Mouse (Mus musculus): ENCODE results near the gene Cct3. TPM values are rescaled to one million over a fixed set of nuclear protein-coding genes. Genes with fewer than 3 reads are reported as not detected.
"Not testable (repeated sequence)": the region's sequence is repeated elsewhere in the genome, so short reads cannot be mapped to it uniquely, and the experiment has no call there.

The Cct3 gene
- 100 to 1,000 TPM; 166 to 184 (median 173) TPM for total RNA-seq (2022)

DNA sequence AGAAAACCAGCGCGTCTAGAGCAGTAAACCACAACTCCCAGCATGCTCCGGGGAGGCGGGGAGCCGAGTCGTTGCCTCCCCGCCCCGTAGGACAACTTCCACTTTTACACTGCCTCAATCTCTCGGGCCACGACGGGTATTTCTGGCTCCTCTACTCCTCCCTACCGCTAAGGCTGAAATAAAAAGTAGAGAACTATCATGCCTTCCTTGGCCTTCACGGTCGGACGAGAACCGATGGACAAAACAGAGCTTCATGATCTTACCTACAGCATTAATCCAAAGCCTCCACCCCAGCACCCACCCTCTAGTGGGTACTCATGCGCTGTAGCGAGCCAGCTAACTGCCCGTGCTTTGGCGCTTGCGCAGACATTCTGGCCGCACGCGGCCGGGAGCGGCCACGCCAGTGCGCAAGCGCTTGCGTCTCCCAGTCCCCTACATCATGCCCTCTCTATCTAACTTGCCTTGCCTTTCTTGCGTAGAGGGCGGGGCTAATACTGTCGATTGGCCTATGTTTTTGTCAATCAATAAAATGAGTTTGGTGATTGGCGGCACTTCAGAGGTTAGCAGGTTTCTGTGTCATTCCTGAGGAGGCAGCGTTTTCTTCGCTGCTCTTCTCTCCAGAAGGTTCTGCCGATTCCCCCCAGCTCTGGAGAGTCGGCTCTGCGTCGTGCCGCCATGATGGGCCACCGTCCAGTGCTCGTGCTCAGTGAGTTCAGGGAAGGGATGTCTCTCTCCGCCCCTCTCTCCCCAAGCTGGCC, at the start of gene Cct3, which contains the start of gene Tsacc:
Gene Cct3 (plus strand): TSS at position 556 of the 758 bp plus-strand sequence.
Gene Tsacc (minus strand): TSS at position 439 of the 758 bp plus-strand sequence.
- peak; percentile 87 to 98 for DNase-seq (ENCODE audit: low spot score in 2 of 2)

DNA sequence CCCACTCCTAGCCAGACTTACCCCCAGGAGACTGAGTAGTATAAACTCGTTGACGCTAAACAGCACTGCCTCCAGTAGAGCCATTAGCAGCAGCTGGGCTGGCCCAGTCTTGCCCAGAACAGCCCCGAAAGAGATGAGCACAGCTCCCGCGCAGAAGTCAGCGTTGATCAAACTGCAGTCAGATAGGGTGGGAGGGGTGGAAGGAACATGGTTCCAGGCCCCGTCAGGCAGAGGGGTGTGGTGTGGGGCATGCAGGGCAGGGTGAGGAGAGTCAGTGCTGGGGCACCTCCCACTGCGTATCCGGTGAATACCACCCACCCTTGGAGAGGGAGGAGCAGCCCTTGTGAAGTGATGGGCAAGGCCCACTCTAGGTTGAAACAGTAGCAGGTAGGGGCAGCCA, 49.2 kb upstream of the Cct3 start:
- no peak for DNase-seq (ENCODE audit: low spot score in 2 of 2)

DNA sequence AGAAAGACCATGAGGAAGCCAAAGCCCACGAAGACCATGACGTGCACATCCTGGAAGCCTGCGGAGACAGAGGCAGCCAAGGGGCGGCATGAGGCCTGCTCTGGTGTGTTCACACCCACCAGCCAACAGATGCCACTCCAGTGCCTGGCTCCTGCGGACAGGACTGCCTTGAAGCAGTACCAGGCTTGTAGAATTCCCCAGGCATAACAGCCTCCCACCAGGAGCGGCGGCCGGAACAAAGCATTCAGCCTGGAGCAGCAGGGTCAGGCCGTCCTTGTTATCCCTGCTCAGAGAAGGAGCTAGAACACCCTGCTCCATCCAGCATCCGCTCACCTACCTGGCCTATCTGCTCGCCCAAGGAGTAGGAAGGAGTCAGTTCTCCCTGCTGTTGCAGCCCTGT, 48.5 kb upstream of the Cct3 start:
- no peak for DNase-seq (ENCODE audit: low spot score in 2 of 2)

DNA sequence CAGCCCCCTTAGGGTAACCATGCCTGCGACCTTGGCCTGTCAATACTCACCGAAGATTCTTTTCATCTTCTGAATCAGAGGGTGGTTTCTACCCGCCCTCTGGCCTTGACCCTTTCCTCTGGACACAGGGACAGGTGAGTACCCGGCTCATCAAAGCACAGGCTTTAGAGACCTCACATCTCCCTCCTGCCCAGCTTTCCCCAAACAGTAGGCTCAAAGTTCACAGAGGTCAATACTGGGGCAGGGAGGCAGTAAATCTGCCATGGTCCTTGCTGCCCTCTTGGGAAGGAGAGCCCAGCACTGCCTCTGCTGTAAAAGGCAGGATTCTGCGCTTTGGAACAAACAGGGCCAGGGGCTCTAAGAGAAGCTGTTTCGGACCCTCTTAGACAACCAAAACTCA, 44.2 kb upstream of the Cct3 start:
- DNase-seq (ENCODE audit: low spot score in 2 of 2) = no peak

DNA sequence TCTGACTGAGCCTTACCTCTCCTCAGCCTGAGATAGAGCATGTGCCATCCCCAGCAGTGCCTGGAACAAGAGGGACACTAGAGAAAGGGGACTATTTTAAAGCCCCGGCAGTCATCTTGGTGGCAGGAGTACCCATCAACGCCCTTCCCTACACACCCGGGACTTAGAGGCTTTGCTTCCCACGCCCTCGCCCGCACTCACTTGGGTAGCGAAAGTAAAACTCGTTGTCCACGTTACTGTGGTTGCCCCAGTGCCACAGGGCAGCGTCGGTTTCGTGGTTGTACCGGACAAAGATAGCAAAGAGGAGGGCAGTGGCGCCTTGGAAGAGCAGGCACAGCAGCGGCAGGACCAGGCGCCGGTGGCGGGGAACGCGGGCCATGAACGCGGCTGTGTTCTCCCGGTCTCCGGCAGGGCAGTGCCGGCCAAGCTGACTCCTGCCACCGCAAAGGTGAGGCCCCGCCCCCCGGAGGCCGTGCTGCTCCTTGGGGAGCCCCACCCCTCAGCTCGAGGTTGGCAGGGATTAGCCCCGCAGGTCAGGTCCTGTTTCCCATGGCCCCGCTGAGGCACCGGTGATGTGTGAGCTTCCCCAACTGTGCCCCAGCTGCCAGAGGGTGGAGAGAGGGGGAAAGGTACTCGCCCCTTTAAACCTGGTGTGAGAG, 42.5 kb upstream of the Cct3 start, which contains the start of gene Rhbg:
Gene Rhbg (minus strand): TSS at position 442 of the 659 bp plus-strand sequence.
- DNase-seq (ENCODE audit: low spot score in 2 of 2) = no peak

DNA sequence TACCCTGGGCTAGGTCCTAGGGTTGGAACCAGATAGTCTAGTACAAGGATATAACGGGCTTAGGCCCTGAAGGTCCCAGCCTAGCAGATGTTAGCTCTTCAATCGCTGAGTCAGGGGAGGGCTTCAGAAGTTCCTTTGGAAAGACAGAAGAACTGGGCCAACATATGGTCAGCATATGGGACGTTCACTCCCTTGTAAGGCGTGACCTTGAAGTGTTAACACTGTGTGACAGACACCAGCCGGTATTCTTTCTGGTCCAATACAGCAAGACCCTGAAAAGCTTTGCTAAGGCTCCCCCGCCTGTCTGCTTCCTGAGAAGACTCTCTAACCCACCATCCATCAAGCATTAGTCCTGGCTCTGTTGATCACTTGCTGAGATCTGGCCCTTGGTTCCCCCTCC, 41.0 kb upstream of the Cct3 start:
- DNase-seq (ENCODE audit: low spot score in 2 of 2) = no peak

DNA sequence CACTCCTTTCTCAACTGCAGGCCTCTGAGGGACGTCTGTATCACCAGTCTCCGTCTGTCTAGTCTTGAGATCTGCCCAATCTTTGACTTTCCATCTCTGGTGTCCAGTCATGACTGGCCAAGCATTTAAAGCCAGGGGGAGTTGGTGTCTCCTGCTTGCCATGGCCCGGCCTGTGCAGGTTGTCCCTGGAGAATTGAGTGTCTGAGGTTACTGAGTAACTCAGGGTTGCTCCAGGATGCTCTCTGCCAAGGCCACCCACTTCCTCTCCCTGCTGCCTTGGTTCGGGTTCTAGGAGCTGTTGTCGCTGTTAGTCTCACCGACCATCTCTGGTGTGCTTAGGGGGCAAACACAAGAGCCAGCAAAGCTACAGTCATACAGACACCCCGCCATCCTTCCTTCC, 40.5 kb upstream of the Cct3 start:
- no peak for DNase-seq (ENCODE audit: low spot score in 2 of 2)

DNA sequence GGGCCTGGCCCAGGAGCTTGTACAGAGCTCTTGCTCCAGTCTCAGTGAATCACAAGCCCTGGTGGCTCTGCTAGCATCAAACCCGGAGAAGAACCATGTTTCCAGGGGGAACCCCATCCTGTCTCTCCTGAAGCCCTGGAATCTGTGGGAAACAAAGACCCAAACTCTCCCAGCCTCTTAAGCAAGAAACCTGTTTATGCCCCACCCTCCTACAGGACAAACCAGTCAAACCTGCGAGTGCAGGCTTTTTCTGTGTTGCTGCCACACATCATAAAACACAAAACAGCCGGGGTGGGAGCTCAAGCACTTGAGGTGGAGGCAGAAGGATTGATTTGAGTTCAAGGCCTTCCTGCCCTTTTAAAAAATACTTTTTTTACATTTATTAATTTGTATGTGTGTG, 34.6 kb upstream of the Cct3 start:
- DNase-seq (ENCODE audit: low spot score in 2 of 2) = no peak

DNA sequence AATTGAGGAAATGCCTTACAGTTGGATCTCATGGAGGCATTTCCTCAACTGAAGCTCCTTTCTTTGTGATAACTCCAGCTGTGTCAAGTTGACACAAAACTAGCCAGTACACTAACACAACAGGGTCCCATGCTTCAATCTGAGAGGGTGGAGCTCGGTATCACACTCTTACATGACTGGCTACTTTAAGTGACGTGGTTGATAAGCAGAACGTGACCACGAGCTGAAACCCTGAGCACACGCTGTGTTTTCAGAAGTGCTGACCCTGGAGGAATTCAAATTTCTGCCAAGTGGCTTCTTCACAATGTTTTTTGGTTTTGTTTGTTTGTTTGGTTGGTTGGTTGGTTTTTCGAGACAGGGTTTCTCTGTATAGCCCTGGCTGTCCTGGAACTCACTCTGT, 28.9 kb upstream of the Cct3 start:
- DNase-seq (ENCODE audit: low spot score in 2 of 2) = not testable (repeated sequence)

DNA sequence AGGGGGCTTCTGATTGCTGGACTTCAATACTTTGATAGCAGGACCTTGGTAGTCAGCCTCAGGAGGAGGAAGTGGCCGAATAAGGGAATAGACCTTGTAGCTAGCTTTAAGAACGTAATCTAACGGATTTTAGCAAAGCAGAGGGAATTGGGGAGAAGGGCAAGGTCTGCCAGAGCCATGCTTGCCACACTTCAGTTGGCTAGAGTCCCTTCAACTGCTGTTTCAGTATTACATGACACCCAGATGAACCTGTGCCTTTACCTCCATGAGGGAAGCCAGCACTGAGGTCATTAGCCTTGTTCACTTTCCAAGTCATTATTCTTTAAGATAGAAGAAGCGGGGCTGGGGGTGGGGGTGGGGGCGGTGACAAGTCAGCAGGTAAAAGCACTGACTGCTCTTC, 27.9 kb upstream of the Cct3 start:
- DNase-seq (ENCODE audit: low spot score in 2 of 2) = no peak

DNA sequence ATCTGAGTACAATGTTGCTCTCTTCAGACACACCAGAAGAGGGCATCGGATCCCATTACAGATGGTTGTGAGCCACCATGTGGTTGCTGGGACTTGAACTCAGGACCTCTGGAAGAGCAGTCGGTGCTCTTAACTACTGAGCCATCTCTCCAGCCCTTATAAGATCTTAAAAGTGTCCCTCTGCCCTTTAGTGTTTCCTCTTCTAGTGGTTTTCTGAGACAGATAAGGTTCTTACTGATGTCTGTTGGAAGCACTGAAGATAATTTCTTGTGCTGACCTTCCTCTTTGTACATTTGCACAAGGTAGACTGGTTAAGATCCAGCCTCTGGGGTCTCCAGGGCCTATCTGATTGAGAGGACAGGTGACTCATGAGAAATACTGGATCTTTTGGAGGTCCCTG, 25.6 kb upstream of the Cct3 start:
- not testable (repeated sequence) for DNase-seq (ENCODE audit: low spot score in 2 of 2)

DNA sequence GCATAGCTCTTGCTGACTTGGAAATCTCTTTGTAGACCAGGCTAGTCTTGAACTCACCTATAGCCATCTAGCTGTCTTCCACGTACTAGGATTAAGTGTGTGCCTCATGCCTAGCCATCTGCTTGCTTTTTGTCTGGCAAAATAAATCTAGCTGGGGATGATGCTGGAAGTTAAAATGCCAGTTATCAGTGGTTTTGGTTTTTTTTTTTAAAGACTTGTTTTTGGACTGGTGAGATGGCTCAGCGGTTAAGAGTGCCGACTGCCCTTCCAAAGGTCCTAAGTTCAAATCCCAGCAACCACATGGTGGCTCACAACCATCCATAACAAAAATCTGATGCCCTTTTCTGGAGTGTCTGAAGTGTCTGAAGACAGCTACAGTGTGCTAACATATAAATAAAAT, 25.1 kb upstream of the Cct3 start:
- DNase-seq (ENCODE audit: low spot score in 2 of 2) = no peak

DNA sequence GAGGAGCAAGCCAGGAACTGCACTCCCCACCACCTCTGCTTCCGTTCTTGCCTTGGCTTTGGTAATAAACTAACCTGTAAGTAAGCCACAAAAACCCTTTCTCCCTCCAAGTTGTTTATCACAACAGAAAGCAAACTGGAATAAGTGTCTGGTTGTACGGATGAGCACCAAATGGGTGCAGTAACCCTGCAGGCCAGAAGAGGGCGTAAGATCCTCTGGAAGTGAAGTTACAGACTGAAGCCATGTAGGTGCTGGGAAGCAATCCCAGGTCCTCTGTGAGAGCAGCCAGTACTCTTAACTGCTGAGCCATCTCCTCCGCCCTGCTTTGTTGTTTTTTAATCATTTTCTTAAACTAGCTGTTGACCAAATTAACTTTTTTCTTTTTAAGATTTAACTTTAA, 22.9 kb upstream of the Cct3 start:
- DNase-seq (ENCODE audit: low spot score in 2 of 2) = no peak

DNA sequence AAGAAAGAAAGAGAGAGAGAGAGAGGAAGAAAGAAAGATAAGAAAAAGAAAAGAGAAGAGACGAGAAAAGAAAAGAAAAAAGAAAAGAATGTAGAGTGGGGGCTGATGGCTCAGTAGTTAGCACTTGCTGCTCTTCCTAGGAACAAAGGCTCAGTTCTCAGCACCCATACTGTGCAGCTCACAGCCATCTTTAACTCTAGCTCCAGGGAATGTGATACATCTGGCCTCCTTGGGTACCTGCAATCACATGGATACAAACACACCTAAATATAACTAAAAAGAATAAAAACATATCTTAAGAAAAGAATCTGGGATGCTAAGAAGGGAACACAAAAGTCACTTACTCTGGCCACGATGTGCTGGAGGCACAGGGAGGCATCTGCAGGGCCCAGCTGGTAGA, 20.8 kb upstream of the Cct3 start:
- no peak for DNase-seq (ENCODE audit: low spot score in 2 of 2)

DNA sequence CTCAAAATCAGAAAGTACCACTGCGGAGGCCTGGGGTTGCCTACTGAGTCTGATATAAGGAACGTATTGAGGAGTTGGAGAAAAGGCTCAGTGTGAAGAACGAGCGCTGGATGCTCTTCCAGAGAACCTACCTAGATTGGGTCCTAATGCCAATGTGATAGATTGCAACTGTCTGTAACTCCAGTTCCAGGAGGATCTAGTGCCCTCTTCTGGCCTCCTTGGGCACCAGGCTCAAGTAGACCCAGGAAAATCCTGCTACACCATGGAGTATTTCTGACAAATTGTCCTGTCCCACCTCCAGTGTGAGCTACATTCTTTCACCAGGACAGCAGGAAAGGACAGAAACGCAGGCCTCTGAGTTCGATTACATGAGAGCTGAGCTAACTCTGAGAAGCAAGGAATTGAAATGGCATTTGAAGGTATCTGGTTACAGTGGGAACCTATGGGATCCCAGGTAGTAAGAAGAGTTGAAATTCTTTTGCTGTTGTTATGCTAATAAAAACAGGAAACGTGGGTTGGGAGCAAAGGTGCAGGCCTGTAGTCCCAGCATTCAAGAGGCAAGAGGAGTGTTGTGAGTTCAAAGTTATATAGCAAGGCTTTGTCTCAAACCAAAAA, 20.3 kb upstream of the Cct3 start:
- no peak for DNase-seq (ENCODE audit: low spot score in 2 of 2)

DNA sequence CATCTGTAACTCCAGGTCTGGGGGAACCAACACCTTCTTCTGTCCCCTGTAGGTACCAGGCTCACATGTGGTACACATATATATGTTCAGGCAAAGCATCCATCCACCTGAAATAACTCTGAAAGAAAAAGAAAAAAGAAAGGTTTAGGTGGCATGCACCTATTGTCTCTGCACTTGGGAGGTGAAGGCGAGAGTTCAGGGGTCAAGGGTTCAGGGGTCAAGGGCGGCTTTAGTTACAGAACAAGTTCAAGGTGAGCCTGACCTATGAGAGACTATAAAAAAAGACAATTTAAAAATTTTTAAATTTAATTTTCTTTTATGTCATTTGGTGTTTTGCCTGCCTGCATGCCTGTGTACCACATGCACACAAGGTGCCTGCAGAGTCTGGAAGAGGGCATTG, 16.9 kb upstream of the Cct3 start:
- no peak for DNase-seq (ENCODE audit: low spot score in 2 of 2)

DNA sequence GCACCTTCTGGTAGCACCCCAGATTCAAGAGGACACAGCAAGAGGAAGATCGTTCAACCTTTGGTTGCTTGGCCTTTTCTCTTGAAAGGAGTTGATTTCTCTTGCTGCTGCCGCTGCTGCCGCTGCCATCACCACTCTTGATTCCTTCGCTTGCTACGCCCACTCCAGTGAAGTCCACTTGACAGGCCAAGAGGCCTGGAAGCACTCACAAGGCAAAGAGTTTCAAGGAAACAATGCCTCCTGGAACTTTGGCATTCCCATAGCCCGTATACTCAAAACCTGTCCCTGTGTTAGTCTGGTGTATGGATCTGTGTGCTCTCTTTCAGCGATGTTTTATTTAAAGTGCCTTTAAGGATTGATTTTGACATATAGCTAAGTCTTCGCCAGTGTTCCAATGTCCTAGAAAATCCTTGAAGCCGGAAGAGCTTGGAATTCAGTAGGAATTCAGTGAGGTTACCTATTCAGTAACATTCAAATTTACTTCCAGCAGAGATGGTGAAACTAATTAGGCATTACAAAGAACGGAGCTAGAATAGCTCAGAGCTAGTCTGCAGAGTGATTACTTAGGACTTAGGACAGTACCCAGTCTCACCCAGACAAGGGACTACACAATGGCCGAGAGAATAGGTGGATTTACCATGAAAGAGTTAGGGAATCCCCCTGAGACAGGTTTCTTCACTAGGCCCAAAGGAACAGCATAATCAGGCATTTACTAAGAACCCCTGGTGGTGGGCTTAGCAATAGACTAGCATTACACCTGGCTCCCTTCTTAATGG, 15.6 kb upstream of the Cct3 start:
- DNase-seq (ENCODE audit: low spot score in 2 of 2) = not testable (repeated sequence)

DNA sequence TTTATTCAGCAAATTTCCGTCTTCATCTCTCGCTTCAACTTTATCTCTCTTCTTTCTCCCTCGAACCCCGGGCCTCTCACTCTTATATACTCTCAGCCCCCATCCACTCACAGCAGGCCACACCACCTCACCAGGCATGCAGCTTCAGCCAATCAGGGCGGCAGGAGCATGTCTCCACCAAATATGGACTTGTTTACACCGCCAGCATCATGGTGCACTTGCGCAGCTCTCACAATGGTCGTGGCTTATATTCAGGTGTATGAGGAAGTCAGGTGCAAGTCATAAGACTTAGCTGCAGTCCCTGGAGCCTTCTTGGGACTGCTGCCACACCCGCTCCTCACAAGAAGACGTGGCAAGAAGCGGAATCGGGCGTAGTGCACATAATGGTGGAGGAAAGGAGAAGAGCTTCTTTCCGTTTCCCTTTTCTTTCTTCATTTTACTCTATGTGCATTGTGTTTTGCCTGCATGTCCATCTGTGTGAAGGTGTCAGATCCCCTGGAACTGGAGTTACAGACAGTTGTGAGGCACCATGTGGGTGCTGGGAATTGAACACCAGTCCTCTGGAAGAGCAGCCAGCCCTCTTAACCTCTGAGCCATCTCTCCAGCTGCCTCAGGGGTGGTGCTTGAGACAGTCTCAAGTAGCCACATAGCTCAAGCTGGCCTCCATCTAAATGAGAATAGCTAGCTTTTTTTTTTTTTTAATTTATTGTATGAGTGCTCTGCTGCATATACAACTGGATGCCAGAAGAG, 11.9 kb upstream of the Cct3 start:
- not testable (repeated sequence) for DNase-seq (ENCODE audit: low spot score in 2 of 2)

DNA sequence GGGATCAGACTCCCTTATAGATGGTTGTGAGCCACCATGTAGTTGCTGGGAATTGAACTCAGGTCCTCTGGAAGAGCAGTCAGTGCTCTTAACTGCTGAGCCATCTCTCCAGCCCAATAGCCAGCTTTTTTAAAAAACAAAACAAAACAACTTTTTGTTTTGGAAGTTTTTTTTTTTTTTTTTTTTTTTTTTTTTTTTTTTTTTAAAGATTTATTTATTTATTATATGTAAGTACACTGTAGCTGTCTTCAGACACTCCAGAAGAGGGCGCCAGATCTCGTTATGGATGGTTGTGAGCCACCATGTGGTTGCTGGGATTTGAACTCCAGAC, 11.4 kb upstream of the Cct3 start:
- not testable (repeated sequence) for DNase-seq (ENCODE audit: low spot score in 2 of 2)

DNA sequence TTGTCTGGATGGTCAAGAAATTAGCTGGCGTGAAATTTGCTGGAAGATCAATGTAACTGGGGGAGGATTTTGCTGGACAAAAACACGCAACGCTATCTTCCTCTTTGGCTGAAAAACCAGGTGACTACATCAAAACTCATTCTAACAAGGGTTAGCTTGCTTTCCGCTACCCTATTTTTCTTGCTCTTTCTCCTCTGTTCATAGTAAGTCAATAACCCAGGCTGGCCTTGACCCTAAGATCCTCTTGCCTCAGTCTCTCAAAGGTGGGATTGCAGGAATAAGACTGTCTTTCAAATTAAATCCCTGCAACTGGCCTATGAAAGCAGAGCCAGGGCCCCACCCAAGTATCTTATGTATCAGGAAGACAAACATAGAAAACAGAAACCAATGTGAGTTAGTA, 9.8 kb upstream of the Cct3 start, which contains the start of gene Gm38392:
Gene Gm38392 (minus strand): TSS at position 101 of the 400 bp plus-strand sequence.
- DNase-seq (ENCODE audit: low spot score in 2 of 2) = no peak

DNA sequence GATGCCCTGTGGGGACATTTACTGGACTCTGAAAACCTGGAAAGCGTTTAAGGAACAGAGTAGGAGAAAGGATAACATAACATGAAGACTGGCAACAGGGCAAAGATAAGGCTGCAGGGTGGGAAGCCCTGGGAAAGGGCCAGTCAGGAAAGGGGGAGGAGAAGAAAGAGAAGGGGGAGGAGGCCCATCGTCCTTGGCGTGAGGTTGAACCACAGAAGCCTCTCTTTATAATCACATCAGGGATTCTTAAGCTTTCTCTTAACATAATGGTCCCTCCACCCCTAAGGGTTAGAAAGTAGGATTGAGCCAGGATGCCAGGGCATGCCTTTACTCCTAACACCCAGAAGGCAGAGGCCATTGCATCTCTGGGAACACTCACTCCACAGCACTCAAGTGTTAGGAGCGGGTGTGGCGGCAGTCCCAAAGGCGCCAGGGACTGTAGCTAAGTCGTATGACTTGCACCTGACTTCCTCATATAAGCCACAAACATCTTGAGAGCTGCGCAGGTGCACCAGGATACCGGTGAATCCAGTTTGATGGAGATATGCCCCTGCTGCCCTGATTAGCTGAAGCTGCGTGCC, 8.7 kb upstream of the Cct3 start:
- not testable (repeated sequence) for DNase-seq (ENCODE audit: low spot score in 2 of 2)
